Mouse (Mus musculus) midbrain, embryonic 16.5 days (tissue): ENCODE data around the gene Cd4. TPM values are rescaled to one million over a fixed set of nuclear protein-coding genes. Genes with fewer than 3 reads are reported as not detected.

Experiments used
- ATAC-seq: fragments of 200-750 bp; cut with Nextera tagmentation; 2 replicates; pipeline ENCODE4 v1.8.0; 2017; ENCODE audit warnings: moderate TSS enrichment
- H3K27ac ChIP-seq: fragments of 300-500 bp; sonication (generic); 2 replicates; pipeline ENCODE4 v1.5.1; 2014; ENCODE audit warnings: mild to moderate bottlenecking, low read length, mixed read lengths
- H3K27me3 ChIP-seq: fragments of 300-500 bp; sonication (generic); 2 replicates; pipeline ENCODE4 v1.6.1; 2014; ENCODE audit warnings: low read depth, low read length, mixed read lengths; ENCODE audit not compliant: control insufficient read depth, insufficient read depth
- H3K36me3 ChIP-seq: fragments of 300-500 bp; sonication (generic); 2 replicates; pipeline ENCODE4 v1.6.1; 2014; ENCODE audit warnings: mild to moderate bottlenecking, low read length, moderate library complexity, mixed read lengths; ENCODE audit not compliant: control insufficient read depth, insufficient read depth
- H3K4me1 ChIP-seq: fragments of 300-500 bp; sonication (generic); 2 replicates; pipeline ENCODE4 v1.6.1; 2014; ENCODE audit warnings: mild to moderate bottlenecking, low read length, mixed read lengths; ENCODE audit not compliant: control insufficient read depth, insufficient read depth
- H3K4me2 ChIP-seq: fragments of 300-500 bp; sonication (generic); 2 replicates; pipeline ENCODE4 v1.6.1; 2014; ENCODE audit warnings: mild to moderate bottlenecking, low read length, mixed read lengths
- H3K4me3 ChIP-seq: fragments of 300-500 bp; sonication (generic); 2 replicates; pipeline ENCODE4 v1.5.1; 2014; ENCODE audit warnings: low read depth, mild to moderate bottlenecking, low read length, moderate library complexity, mixed read lengths
- H3K9ac ChIP-seq: fragments of 300-500 bp; sonication (generic); 2 replicates; pipeline ENCODE4 v1.6.1; 2014; ENCODE audit warnings: low read depth, low read length, mixed read lengths
- H3K9me3 ChIP-seq: fragments of 300-500 bp; sonication (generic); replicated peaks from 2 replicates; pipeline ENCODE4 v1.6.1; 2014; ENCODE audit warnings: mild to moderate bottlenecking, low read length, mixed read lengths; ENCODE audit not compliant: control insufficient read depth, poor library complexity, severe bottlenecking
- WGBS: fragments of 180-500 bp; shearing (Covaris S2); extraction: QIAGEN DNeasy Blood & Tissue Kit; methylation state at CpG from one replicate; pipeline ENCODE4 v1.1.7; 2014; 5-methylcytosine and 5-hydroxymethylcytosine counted together
- polyA plus RNA-seq: library from polyadenylated mRNA; unstranded; fragments of >200 nt; fragmentation: Nextera tagmentation; extraction: Ambion mirVana; gene quantifications from 2 replicates; pipeline ENCODE4 v1.2.1, GENCODE M21; 2015

Cd4 gene
- polyA plus RNA-seq, 1 experiment from 2014 or later, result 0.11 TPM

DNA sequence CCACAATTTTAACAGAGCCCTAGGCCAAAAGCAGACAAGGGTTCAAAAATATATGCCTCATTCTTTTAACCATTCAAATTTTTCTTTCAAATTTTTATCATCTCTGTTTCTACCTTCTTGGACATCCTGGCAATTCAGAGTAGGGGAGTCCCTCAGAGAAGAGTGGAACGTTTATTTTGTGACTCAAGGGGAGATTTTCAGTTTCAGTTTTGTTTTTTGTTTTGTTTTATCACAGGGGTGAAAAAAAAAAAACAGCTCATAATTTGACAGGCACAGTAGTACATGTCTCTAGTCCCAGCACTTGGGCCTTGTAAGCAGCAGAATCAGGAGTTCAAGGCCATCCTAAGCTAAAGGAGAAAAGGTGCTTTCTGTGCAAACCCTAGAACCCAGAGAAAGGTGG is 19.7 kb upstream of the Cd4 start:
- H3K9ac ChIP-seq, result no peak overlapping the region
- no peak overlapping the region for H3K4me2 ChIP-seq
- 85% methylated on average over 1 of the region's 1 CpGs for WGBS
- no peaks in the 10 kb centered on the region for H3K9me3 ChIP-seq
- H3K4me1 ChIP-seq, result peaks cover 27% of the 10 kb centered on the region
- no peaks in the 10 kb centered on the region for H3K27me3 ChIP-seq
- no peaks in the 10 kb centered on the region for H3K36me3 ChIP-seq
- H3K27ac ChIP-seq, result no peak overlapping the region
- no peak for ATAC-seq
- H3K4me3 ChIP-seq, result no peak overlapping the region

DNA sequence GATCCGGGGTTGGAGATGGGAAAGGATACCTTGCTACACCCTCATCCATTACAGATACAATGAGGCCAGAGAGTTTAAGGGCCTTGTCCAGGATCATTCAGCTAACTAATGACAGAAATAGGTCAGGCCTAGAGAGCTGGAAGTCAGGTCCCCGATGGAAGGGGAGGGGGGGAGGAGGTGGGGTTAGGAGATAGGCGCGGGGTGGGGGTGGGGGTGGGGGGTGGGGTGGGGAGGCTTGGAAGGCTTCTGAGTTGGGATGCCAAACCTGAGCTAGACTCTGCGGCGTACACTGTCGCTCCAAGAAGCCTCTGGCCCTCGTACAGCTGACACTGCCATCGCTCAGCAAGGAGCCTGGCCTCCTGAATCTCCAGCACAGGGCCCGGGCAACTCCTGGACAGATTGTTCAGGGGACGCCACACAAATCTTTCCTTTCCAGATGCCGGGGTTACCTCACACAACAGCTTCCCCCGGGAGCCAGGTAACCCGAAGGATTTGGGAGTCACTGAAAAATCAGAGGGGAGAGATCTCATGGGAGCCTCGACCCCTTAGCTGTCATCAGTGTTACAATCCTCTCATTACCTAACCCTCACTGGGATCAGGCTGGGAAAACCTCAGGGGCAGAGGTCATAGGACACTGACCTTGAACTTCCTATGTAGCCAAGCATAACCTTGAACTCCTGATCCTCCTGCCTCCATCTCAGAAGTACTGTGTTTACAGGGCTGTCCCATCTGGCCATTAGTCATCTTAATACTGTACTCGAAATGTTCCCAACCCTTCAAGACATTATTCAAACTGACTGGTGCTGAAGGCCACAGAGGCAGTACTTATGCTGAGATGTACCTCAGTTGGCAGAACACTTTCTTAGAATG is 17.2 kb upstream of the Cd4 start:
- H3K4me2 ChIP-seq, result peak overlapping the region; percentile 55
- ATAC-seq, result no peak
- no peaks in the 10 kb centered on the region for H3K9me3 ChIP-seq
- peaks cover 27% of the 10 kb centered on the region for H3K4me1 ChIP-seq
- H3K36me3 ChIP-seq, result no peaks in the 10 kb centered on the region
- 27% methylated on average over 14 of the region's 16 CpGs for WGBS
- peak overlapping the region; percentile 69 for H3K9ac ChIP-seq
- no peaks in the 10 kb centered on the region for H3K27me3 ChIP-seq
- H3K27ac ChIP-seq, result peak overlapping the region; percentile 92
- peak overlapping the region; percentile 28 for H3K4me3 ChIP-seq

DNA sequence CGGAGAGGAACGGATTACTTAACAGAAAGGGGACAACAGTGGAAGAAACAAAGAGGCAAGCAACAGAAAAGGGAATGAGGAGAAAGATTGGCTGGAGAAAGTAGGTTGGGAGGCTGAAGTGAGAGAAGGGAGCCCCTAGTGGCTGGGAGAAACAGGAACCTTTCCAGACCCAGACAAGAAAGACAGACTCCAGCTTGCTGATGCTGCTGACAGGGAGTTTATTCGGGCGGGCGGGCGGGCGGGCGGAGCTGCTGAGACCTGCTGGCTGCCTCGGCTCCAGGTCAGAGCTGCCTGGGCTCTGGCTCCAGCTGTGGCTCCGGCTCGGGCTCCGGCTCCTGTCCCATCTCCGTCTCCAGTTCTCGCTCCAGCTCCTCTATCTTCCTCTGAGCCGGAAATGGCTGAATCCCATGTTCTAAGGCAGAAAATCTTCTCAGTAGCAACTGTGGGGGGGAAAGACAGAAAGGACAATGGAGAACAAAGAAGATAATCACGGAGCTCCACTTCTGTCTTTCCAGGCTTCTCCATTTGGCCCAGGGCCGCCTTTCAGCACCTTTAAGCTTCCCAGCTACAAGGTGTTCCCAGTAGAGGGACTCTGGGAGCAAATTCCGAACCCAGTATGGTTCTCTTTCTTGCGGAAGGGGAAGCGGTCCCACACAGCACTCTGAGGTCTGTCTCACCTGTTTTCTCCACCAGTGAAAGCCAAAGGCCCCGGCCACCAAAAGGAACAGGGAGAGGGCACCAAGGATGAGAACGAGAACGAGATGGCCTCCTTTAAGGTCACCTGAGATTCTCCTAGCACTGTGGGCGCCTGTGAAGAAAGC is 16.4 kb upstream of the Cd4 start:
- peak; percentile 81 for ATAC-seq
- 4% methylated on average over 24 of the region's 24 CpGs for WGBS
- no peaks in the 10 kb centered on the region for H3K27me3 ChIP-seq

DNA sequence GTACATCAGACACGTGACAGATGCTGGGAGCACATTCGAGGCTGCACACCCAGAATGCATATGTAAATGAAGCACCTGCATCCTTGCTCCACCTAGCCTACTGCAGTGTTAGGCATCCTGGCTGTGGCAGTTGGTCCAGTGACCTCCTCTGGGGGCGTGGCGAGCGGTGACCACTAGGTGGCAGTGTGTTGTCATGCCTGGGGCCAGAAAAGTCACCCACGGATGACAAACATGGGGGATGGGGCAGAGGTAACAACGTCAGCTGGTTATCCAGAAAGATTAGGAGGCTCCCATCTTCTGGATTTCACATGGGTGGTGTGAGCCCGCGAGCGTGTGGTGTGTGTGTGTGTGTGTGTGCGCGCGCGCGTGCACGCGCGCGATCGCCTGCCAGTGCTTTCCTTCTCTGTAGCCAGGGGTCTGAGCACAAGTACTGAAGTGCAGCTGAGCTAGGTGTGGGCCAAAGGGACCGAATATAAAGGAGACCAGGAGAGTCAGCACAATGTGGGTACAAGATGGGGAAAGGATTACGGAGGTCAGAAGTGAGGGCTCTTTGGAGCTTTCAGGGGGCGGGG is 15.6 kb upstream of the Cd4 start:
- Histone ChIP-seq H3K4me3 (peak overlapping the region; percentile 28), H3K27me3 (no peaks in the 10 kb centered on the region), H3K9ac (peak overlapping the region; percentile 60), H3K27ac (peak overlapping the region; percentile 92), H3K9me3 (no peaks in the 10 kb centered on the region), H3K36me3 (no peaks in the 10 kb centered on the region), H3K4me2 (peak overlapping the region; percentile 55), H3K4me1 (peaks cover 19% of the 10 kb centered on the region)
- peak; percentile 87 for ATAC-seq
- 0% methylated on average over 23 of the region's 23 CpGs for WGBS

More for the DNA sequence above, 16.4 kb upstream of the Cd4 start:
- Histone ChIP-seq H3K4me1 (peaks cover 19% of the 10 kb centered on the region), H3K27ac (peak overlapping the region; percentile 92), H3K4me3 (peak overlapping the region; percentile 28), H3K36me3 (no peaks in the 10 kb centered on the region), H3K4me2 (peak overlapping the region; percentile 55), H3K9me3 (no peaks in the 10 kb centered on the region), H3K9ac (peak overlapping the region; percentile 69)

- ATAC-seq, result no peak
- Histone ChIP-seq H3K36me3 (no peaks in the 10 kb centered on the region), H3K9me3 (no peaks in the 10 kb centered on the region), H3K27ac (no peak overlapping the region), H3K9ac (no peak overlapping the region; the same call in 1 of the 2 replicates), H3K4me2 (no peak overlapping the region), H3K4me3 (no peak overlapping the region), H3K4me1 (peaks cover 19% of the 10 kb centered on the region), H3K27me3 (no peaks in the 10 kb centered on the region)
Observed at GRCm38 (mm10) chr6:124901851-124902250, 13.8 kb upstream of the Cd4 start.

- Histone ChIP-seq H3K36me3 (no peaks in the 10 kb centered on the region), H3K4me2 (no peak overlapping the region)
- 45% methylated on average over 10 of the region's 10 CpGs for WGBS
Observed at GRCm38 (mm10) chr6:124900801-124901480, 12.9 kb upstream of the Cd4 start.

GRCm38 (mm10) chr6:124900056-124900800 is 12.2 kb upstream of the Cd4 start:
- Histone ChIP-seq H3K27me3 (no peaks in the 10 kb centered on the region), H3K4me3 (no peak overlapping the region), H3K27ac (no peak overlapping the region), H3K9ac (no peak overlapping the region), H3K36me3 (no peaks in the 10 kb centered on the region), H3K9me3 (no peaks in the 10 kb centered on the region), H3K4me1 (peaks cover 15% of the 10 kb centered on the region), H3K4me2 (no peak overlapping the region)
- 44% methylated on average over 8 of the region's 8 CpGs for WGBS
- ATAC-seq, result no peak

More at GRCm38 (mm10) chr6:124900801-124901480, 12.9 kb upstream of the Cd4 start:
- no peaks in the 10 kb centered on the region for H3K27me3 ChIP-seq
- no peak overlapping the region for H3K9ac ChIP-seq
- H3K4me1 ChIP-seq, result peaks cover 19% of the 10 kb centered on the region
- H3K27ac ChIP-seq, result no peak overlapping the region
- ATAC-seq, result no peak
- H3K4me3 ChIP-seq, result no peak overlapping the region
- H3K9me3 ChIP-seq, result no peaks in the 10 kb centered on the region

DNA sequence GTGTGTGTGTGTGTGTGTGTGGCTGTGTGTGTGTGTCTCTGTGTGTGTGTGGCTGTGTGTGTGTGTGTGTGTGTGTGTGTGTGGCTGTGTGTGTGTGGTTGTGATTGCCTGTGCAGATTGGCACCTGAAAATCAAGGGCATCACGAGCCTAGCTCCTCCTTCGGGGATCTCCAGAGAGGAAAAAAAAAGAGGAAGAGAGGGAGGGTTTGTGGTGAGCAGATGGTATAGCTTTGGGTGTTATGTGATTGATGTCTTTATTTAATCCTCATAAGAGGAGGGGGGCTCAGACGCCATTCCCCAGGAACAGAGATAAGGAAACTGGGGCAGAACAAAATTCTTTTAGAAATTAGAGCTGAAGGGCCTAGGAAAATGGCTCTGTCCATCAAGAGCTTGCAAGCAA is 10.3 kb upstream of the Cd4 start:
- H3K4me1 ChIP-seq, result peaks cover 5% of the 10 kb centered on the region; the same call in 1 of the 2 replicates
- WGBS, result 30% methylated on average over 3 of the region's 3 CpGs
- no peaks in the 10 kb centered on the region for H3K36me3 ChIP-seq
- H3K4me3 ChIP-seq, result no peak overlapping the region
- H3K27me3 ChIP-seq, result no peaks in the 10 kb centered on the region
- no peak for ATAC-seq
- no peak overlapping the region for H3K4me2 ChIP-seq
- H3K27ac ChIP-seq, result no peak overlapping the region
- no peak overlapping the region for H3K9ac ChIP-seq
- H3K9me3 ChIP-seq, result no peaks in the 10 kb centered on the region
